Mouse (Mus musculus) yolk sac, embryonic 10.5 days (tissue): ENCODE measurements around the gene Atp2c2.

Source experiments
- DNase-seq: peaks from one replicate; pipeline ENCODE4 v3.0.0-alpha.2; 2017; ENCODE audit warnings: low spot score

Gene Atp2c2

GRCm38 (mm10) chr8:119699549-119700134 is at the start of gene Atp2c2:
Gene Atp2c2, plus strand, starts transcription at chr8:119700009.
- DNase-seq = peak; percentile 78

DNA sequence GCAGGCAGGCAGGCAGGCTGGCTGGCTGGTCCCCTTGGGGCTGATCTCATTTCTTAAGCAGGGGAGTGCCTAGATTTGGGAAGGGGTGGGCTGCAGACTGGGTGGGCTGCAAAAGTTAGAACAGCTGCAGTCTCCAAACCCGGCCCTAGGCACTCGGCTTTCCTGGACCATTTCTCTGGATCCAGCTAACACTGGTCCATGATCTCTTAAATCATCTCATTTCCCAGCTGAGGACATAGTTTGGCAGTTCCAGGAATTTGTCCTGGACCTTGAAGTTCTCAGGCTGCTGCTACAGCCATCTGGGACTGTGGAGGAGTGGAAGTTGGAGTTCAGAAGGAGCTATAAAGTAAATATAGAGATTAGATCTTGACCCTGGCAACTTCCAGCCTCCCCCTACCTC is 48.5 kb upstream of the Atp2c2 start:
- no peak for DNase-seq

GRCm38 (mm10) chr8:119656709-119657464 is 42.9 kb upstream of the Atp2c2 start:
- DNase-seq = peak; percentile 41

GRCm38 (mm10) chr8:119661081-119661480 is 38.7 kb upstream of the Atp2c2 start:
- peak; percentile 65 for DNase-seq

DNA sequence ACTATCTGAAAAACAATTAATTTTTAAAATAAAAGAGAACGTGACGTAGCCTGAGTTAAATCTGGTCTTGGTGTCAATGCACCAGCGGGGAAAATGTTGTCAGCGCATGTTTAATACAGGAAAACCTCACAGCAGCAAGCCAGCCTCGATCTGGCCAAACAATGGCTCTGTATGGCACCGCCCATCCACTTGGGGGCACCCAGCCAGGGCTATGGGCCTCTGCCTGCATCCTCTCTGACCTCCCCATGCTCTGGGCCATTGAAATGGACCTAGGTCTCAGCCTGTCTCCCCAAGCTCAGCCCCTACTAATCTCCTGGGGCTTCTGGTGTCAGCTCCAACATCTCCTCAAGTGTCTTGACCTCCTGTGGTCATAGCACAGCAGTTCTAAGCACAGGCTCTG is 37.9 kb upstream of the Atp2c2 start:
- DNase-seq = no peak

DNA sequence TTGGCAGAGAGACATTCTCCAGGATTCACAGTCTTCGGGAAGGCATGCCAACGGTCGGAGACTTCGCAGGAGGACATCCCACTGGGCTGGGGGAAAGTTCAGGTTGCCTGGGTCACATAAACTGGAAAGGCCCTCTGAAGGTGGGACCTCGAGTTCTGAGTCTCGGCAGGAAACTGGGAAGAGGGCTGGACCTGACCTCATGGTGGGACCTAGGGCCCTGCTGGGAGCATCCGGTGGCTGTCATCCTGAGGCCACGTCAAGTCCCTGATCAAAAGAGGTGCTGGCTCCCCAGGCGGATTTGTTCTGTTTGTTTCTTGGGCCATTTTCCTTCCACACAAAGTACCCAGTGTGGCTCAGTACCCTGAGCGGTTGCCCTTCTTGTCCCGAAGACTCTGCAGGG is 36.4 kb upstream of the Atp2c2 start:
- DNase-seq = no peak

GRCm38 (mm10) chr8:119665270-119665669 is 34.5 kb upstream of the Atp2c2 start:
- DNase-seq = peak; percentile 45

- DNase-seq = no peak
Measured at GRCm38 (mm10) chr8:119666219-119666951, 33.4 kb upstream of the Atp2c2 start, which contains the start of gene Wfdc1. Gene Wfdc1, plus strand, starts transcription at chr8:119666365.

- no peak for DNase-seq
Measured at GRCm38 (mm10) chr8:119668447-119668846, 31.4 kb upstream of the Atp2c2 start.

DNA sequence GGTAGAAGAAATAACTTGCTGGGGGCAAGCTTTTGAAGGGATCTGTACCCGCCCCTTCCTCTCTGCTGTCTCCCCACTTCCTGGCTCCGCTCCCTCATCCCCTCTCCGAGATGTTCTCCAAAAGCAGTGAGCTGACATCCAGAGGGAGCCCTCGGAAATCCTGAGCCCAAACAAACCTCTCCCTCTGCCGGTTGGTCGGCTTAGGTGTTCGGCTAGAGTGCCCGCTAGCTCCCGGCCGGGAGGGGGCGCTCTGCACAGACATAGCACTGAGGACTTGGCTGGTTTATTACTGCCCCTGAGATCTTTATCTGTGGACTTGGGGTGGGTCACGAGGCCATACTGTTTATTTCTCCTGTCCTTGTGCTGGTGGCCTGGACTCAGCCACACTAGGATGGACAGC is 30.5 kb upstream of the Atp2c2 start:
- DNase-seq = no peak

DNA sequence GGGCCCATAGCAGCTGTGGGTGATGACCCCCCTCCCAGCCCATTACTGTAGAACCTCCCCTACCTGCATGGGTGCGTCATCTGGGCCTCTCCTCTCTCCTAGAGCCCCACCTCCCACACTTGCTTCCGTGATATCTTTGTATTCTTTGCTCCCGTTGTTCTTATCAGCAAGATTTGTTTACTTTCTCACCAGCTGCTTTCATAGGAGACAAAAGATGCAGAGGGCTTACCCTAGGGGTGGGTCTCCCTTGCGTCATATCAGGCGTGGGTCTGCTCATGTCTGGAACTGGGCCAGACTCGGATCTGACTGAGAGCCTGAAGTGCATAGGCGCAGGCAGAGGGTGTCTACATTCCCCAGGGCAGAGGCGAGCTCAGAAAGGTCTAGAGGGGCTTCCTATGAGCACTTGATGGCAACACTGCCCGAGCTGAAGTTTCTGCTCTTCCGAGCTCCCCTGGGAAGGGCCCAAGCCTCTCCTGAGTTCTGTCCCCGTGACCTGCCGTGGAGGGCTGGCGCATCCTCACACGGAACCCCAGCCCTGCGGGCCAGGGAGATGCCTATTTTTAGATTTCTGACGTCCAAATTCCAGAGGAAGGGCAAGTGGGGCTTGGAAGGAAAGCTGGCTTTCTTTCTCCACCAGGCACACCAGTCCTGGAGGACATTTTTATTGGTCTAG is 29.3 kb upstream of the Atp2c2 start:
- DNase-seq = peak; percentile 67

GRCm38 (mm10) chr8:119673976-119674555 is 25.7 kb upstream of the Atp2c2 start:
- DNase-seq = no peak

DNA sequence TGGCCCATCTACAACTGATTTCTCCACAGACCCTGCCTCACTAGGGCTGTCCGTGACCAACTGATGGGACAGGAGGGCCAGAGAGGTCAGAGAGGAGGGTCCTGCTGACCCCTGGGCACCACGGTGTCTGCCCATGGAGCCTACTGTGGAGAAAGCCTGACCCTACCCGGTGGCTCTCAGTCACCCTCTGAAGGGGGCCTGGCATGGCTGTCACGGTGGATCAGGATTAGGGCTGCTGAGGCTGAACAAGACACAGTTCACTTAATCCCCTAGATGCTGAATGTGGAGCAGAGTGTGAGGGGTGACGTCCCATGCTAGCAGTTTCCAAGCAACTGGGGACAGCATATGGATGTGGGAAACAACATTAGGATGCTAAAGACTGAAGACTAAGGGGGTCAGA is 24.4 kb upstream of the Atp2c2 start:
- DNase-seq = no peak

GRCm38 (mm10) chr8:119676389-119676788 is 23.4 kb upstream of the Atp2c2 start:
- DNase-seq = peak; percentile 66

GRCm38 (mm10) chr8:119678138-119678843 is 21.5 kb upstream of the Atp2c2 start:
- DNase-seq = peak; percentile 43

DNA sequence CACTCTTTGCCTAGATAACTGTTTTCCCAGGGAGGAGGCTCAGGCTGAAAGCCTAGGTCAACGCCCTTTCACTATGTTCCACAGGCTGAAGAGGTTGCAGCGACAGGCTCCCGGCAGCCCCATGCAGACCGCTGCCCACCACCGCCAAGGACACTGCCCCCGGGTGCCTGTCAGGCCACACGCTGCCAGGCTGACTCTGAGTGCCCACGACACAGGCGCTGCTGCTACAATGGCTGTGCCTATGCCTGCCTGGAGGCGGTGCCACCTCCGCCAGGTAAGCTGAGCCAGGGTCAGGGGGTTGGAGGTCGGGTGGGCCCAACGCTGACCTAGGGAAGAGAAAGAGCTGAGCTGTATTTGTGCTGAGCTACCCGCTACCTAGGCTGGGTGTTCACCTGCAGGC is 20.6 kb upstream of the Atp2c2 start:
- DNase-seq = no peak

DNA sequence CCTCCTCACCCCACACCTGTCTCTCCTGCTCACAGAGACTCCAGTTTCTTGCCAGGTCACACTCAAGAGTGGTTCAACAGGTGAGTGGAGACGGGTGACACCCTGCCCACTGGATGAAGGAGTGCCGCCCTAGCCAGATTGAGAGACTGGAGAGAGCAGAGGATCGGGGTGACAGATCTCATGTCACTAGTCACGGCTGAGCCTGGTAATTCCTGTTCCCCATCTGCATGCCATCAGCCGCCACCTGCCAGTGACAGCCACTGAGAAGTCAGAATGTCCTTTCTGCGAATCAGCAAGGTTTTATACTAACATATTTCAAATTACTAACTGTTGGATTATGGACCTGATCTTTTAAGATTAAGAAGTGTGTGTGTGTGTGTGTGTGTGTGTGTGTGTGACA is 9.2 kb upstream of the Atp2c2 start:
- no peak for DNase-seq

- no peak for DNase-seq
Measured at GRCm38 (mm10) chr8:119691989-119692388, 7.8 kb upstream of the Atp2c2 start.

- no peak for DNase-seq
Measured at GRCm38 (mm10) chr8:119694696-119695095, 5.1 kb upstream of the Atp2c2 start.

- DNase-seq = no peak
Measured at GRCm38 (mm10) chr8:119697163-119697562, 2.6 kb upstream of the Atp2c2 start.

DNA sequence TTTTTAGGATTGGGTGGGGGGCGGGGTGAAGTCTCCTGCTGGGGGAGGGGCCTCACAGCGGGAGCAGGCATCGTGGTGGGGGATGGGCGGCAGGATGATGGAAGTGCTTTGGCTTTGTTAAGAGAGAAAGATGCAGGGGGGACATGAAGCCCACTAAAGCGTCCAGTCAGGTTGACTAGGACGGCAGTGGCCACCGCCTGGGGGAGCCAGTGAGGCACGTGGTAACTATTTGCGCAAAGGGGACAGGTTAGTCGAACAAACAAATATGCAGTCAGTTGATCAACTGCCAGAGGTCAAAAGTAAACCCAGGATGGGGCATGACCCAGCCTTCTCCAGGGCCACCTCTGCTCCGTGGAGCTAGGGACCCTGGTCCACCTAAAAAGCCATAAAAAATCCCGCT is 849 bp upstream of the Atp2c2 start:
- peak; percentile 75 for DNase-seq
